In genomic region chr2:131205521-131206182, GRCm38 (mm10) we compare ENCODE assay signal across 14 mouse cellular contexts. TPM values are rescaled to one million over a fixed set of nuclear protein-coding genes. Genes with fewer than 3 reads are reported as not detected.
A peak's percentile ranks its signal among the peaks of the same experiment; 100 is the strongest.
DNase-seq lines count a peak whose midpoint lies in the region; ATAC-seq and TF ChIP-seq lines count a peak whose summit lies in the region.
"Had no signal": no experiment of that assay in that cellular context is flagged by ENCODE, and none has a peak within 500 bp of the region (broad histone marks: within the 10 kb centered on the region; RNA-seq: fewer than 3 reads in every experiment).

No protein-coding gene starts in this region.

- H3K9ac ChIP-seq in kidney, postnatal 0 days (ENCODE audit: low read depth, low read length), result no peak overlapping the region
- H3K9ac ChIP-seq: forebrain, postnatal 0 days; hindbrain, embryonic 15.5 days had no signal

- TF ChIP-seq POLR2A in bone marrow macrophage, adult 2 months (IDR thresholded peaks at IDR 0.05; ENCODE audit: borderline replicate concordance, low read depth, low read length), result no peak
- no peak for TF ChIP-seq POLR2A in embryonic fibroblast, embryonic 13.5 days (IDR thresholded peaks at IDR 0.05; ENCODE audit: low read depth, low read length)

- H3K4me2 ChIP-seq in kidney, postnatal 0 days (ENCODE audit: low read length), result no peak overlapping the region
- H3K4me2 ChIP-seq: hindbrain, embryonic 15.5 days had no signal

- no peaks in the 10 kb centered on the region for H3K36me3 ChIP-seq in kidney, postnatal 0 days (ENCODE audit: insufficient read depth, low read length)
- H3K36me3 ChIP-seq: hindbrain, embryonic 15.5 days had no signal

- 0 out of 2 replicates have a peak overlapping the region, but pooled peaks have one; percentile 89 for H3K27ac ChIP-seq in kidney, postnatal 0 days
- H3K27ac ChIP-seq in bone marrow macrophage, adult 2 months (ENCODE audit: insufficient read depth, low read depth, low read length), result peak overlapping the region; percentile 98
- peak overlapping the region; percentile 97; the same call in 1 of the 2 replicates for H3K27ac ChIP-seq in embryonic fibroblast, embryonic 13.5 days (ENCODE audit: insufficient read depth, low read length)
- H3K27ac ChIP-seq: hindbrain, embryonic 15.5 days had no signal

- no peak for ATAC-seq in kidney, postnatal 0 days (replicated peaks; ENCODE audit: low FRiP score, low read depth)
- peak; percentile 53 for ATAC-seq in megakaryocyte progenitor cell, adult 5-6 weeks (replicated peaks; ENCODE audit: poor library complexity)

- H3K4me1 ChIP-seq in kidney, postnatal 0 days (replicated peaks; ENCODE audit: insufficient read depth, low read length), result peaks cover 12% of the 10 kb centered on the region; the same call in 1 of the 2 replicates
- peaks cover 61% of the 10 kb centered on the region for H3K4me1 ChIP-seq in bone marrow macrophage, adult 2 months (ENCODE audit: control insufficient read depth, insufficient read depth, low read length)
- peaks cover 4% of the 10 kb centered on the region for H3K4me1 ChIP-seq in embryonic fibroblast, embryonic 13.5 days (ENCODE audit: control insufficient read depth, insufficient read depth, low read length)

- DNase-seq in kidney, postnatal 0 days (ENCODE audit: low spot score), result no peak
- DNase-seq in kidney, adult 9 months, result no peak
- no peak for DNase-seq in left cerebral cortex, adult 11 months (ENCODE audit: low spot score)
- DNase-seq in left cerebral cortex, adult 8-10 months (ENCODE audit: low spot score in 2 of 2), result no peak
- DNase-seq in retina, postnatal 1 day, result no peak
- DNase-seq: embryo, embryonic 11 days; forebrain, postnatal 0 days; kidney, postnatal 14 days; left cerebral cortex, postnatal 4 days; lung, postnatal 36 days had no signal

- H3K27me3 ChIP-seq in kidney, postnatal 0 days (ENCODE audit: insufficient read depth, low read length), result no peaks in the 10 kb centered on the region
- H3K27me3 ChIP-seq: hindbrain, embryonic 15.5 days had no signal

- no peak for TF ChIP-seq CTCF in kidney, postnatal 0 days (IDR thresholded peaks at IDR 0.05; ENCODE audit: low read depth)
- no peak for TF ChIP-seq CTCF in bone marrow macrophage, adult 2 months (IDR thresholded peaks at IDR 0.05; ENCODE audit: low read depth, low read length)
- TF ChIP-seq CTCF in embryonic fibroblast, embryonic 13.5 days (IDR thresholded peaks at IDR 0.05; ENCODE audit: borderline replicate concordance, insufficient read depth, low read length), result no peak

- WGBS in kidney, postnatal 0 days, result 81% methylated on average over 8 of the region's 8 CpGs

- H3K4me3 ChIP-seq in kidney, postnatal 0 days (replicated peaks; ENCODE audit: low read depth, low read length), result no peak overlapping the region
- no peak overlapping the region for H3K4me3 ChIP-seq in bone marrow macrophage, adult 2 months (ENCODE audit: insufficient read depth, low read length)
- no peak overlapping the region for H3K4me3 ChIP-seq in embryonic fibroblast, embryonic 13.5 days (ENCODE audit: insufficient read depth, low read length)
- H3K4me3 ChIP-seq: hindbrain, embryonic 15.5 days had no signal

- no peaks in the 10 kb centered on the region for H3K9me3 ChIP-seq in kidney, postnatal 0 days (replicated peaks; ENCODE audit: low read length)
- H3K9me3 ChIP-seq: hindbrain, embryonic 15.5 days had no signal

RNA-seq across cellular contexts. Expression of gene Ap5s1, which starts 1.2 kb away (rescaled TPM):
- polyA plus RNA-seq in kidney, postnatal 0 days (2015; fragmentation: Nextera tagmentation; extraction: Ambion mirVana), result 29.9 and 33.4 TPM in 2 replicates
- 28.1 and 29.1 TPM in 2 replicates for polyA plus RNA-seq in bone marrow macrophage, adult 2 months (2012; ENCODE audit: insufficient read depth, insufficient read length, missing spikeins)
- 13.0 and 13.8 TPM in 2 replicates for polyA plus RNA-seq in embryonic fibroblast, embryonic 13.5 days (2011; ENCODE audit: insufficient read length, low read depth, missing spikeins)
- total RNA-seq in megakaryocyte progenitor cell, adult 5-6 weeks (2015), result 3.6 and 3.9 TPM in 2 replicates
- 2.9 and 6.7 TPM in 2 replicates for total RNA-seq in megakaryocyte progenitor cell, adult 5-6 weeks (2017)
- 10 to 100 TPM; 23.9 to 28.5 (median 26.2) TPM for total RNA-seq in left cerebral cortex, adult 8-10 months (2022)

RNA-seq across cellular contexts. Expression of gene Spef1, which starts 18.6 kb away (rescaled TPM):
- polyA plus RNA-seq in kidney, postnatal 0 days (2015; fragmentation: Nextera tagmentation; extraction: Ambion mirVana), result 3.7 and 4.0 TPM in 2 replicates
- 7.1 and 8.9 TPM in 2 replicates for polyA plus RNA-seq in bone marrow macrophage, adult 2 months (2012; ENCODE audit: insufficient read depth, insufficient read length, missing spikeins)
- polyA plus RNA-seq in embryonic fibroblast, embryonic 13.5 days (2011; ENCODE audit: insufficient read length, low read depth, missing spikeins), result 4.4 and 10.8 TPM in 2 replicates
- total RNA-seq in megakaryocyte progenitor cell, adult 5-6 weeks (2015), result 0.39 and 0.72 TPM in 2 replicates
- total RNA-seq in megakaryocyte progenitor cell, adult 5-6 weeks (2017), result 0.91 and 2.0 TPM in 2 replicates
- 1 to 10 TPM; 7.4 to 8.3 (median 8.1) TPM for total RNA-seq in left cerebral cortex, adult 8-10 months (2022)

RNA-seq across cellular contexts. Expression of gene Cdc25b, which starts 18.9 kb away (rescaled TPM):
- polyA plus RNA-seq in kidney, postnatal 0 days (2015; fragmentation: Nextera tagmentation; extraction: Ambion mirVana), result 36.1 and 39.0 TPM in 2 replicates
- polyA plus RNA-seq in bone marrow macrophage, adult 2 months (2012; ENCODE audit: insufficient read depth, insufficient read length, missing spikeins), result 47.1 and 56.5 TPM in 2 replicates
- 19.4 and 33.1 TPM in 2 replicates for polyA plus RNA-seq in embryonic fibroblast, embryonic 13.5 days (2011; ENCODE audit: insufficient read length, low read depth, missing spikeins)
- total RNA-seq in megakaryocyte progenitor cell, adult 5-6 weeks (2015), result 8.9 and 10.8 TPM in 2 replicates
- total RNA-seq in megakaryocyte progenitor cell, adult 5-6 weeks (2017), result 9.6 and 13.4 TPM in 2 replicates
- total RNA-seq in left cerebral cortex, adult 8-10 months (2022), result 10 to 100 TPM; 18.3 to 21.9 (median 19.1) TPM

RNA-seq across cellular contexts. Expression of gene Cenpb, which starts 25.8 kb away (rescaled TPM):
- polyA plus RNA-seq in kidney, postnatal 0 days (2015; fragmentation: Nextera tagmentation; extraction: Ambion mirVana), result 13.1 and 15.3 TPM in 2 replicates
- polyA plus RNA-seq in bone marrow macrophage, adult 2 months (2012; ENCODE audit: insufficient read depth, insufficient read length, missing spikeins), result 88.2 and 88.3 TPM in 2 replicates
- polyA plus RNA-seq in embryonic fibroblast, embryonic 13.5 days (2011; ENCODE audit: insufficient read length, low read depth, missing spikeins), result 52.2 and 55.0 TPM in 2 replicates
- total RNA-seq in megakaryocyte progenitor cell, adult 5-6 weeks (2015), result 8.0 and 8.3 TPM in 2 replicates
- total RNA-seq in megakaryocyte progenitor cell, adult 5-6 weeks (2017), result 14.8 and 15.8 TPM in 2 replicates
- 10 to 100 TPM; 73.8 to 80.9 (median 75.8) TPM for total RNA-seq in left cerebral cortex, adult 8-10 months (2022)

RNA-seq across cellular contexts. Expression of gene Mavs, which starts 28.2 kb away (rescaled TPM):
- polyA plus RNA-seq in kidney, postnatal 0 days (2015; fragmentation: Nextera tagmentation; extraction: Ambion mirVana), result 31.8 and 34.2 TPM in 2 replicates
- polyA plus RNA-seq in bone marrow macrophage, adult 2 months (2012; ENCODE audit: insufficient read depth, insufficient read length, missing spikeins), result 39.0 and 40.3 TPM in 2 replicates
- 23.1 and 24.8 TPM in 2 replicates for polyA plus RNA-seq in embryonic fibroblast, embryonic 13.5 days (2011; ENCODE audit: insufficient read length, low read depth, missing spikeins)
- 15.1 and 17.1 TPM in 2 replicates for total RNA-seq in megakaryocyte progenitor cell, adult 5-6 weeks (2015)
- 11.3 and 11.8 TPM in 2 replicates for total RNA-seq in megakaryocyte progenitor cell, adult 5-6 weeks (2017)
- 1 to 10 TPM; 6.9 to 8.6 (median 7.3) TPM for total RNA-seq in left cerebral cortex, adult 8-10 months (2022)
